In genomic region chrX:74115511-74115910, GRCm38 (mm10) we compare ENCODE assay signal across 8 mouse cellular contexts. TPM values are rescaled to one million over a fixed set of nuclear protein-coding genes. Genes with fewer than 3 reads are reported as not detected.
DNase-seq lines count a peak whose midpoint lies in the region; ATAC-seq and TF ChIP-seq lines count a peak whose summit lies in the region.

No protein-coding gene starts in this region.

- no peak for TF ChIP-seq EP300 in CH12.LX (IDR thresholded peaks at IDR 0.05; ENCODE audit: low read length)

- peak; percentile 59 for TF ChIP-seq RAD21 in CH12.LX (IDR thresholded peaks at IDR 0.05; ENCODE audit: low read depth, low read length)

- H3K4me2 ChIP-seq in CH12.LX (ENCODE audit: insufficient read depth, low read depth, poor library complexity, severe bottlenecking), result peak overlapping the region; percentile 91
- H3K4me2 ChIP-seq in forebrain, embryonic 11.5 days (ENCODE audit: low read depth, low read length, severe bottlenecking), result peak overlapping the region; percentile 31; the same call in 1 of the 2 replicates
- peak overlapping the region; percentile 58 for H3K4me2 ChIP-seq in heart, embryonic 16.5 days (ENCODE audit: low read depth, low read length)
- peak overlapping the region; percentile 60 for H3K4me2 ChIP-seq in liver, embryonic 15.5 days
- H3K4me2 ChIP-seq in neural tube, embryonic 13.5 days, result peak overlapping the region; percentile 47

- ATAC-seq in forebrain, embryonic 11.5 days (replicated peaks; ENCODE audit: low FRiP score), result 0 out of 2 replicates have a peak, but pooled peaks have one; percentile 39
- peak; percentile 73 for ATAC-seq in heart, embryonic 16.5 days (replicated peaks; ENCODE audit: extremely low read depth, insufficient read depth, low FRiP score)
- ATAC-seq in liver, embryonic 15.5 days (ENCODE audit: insufficient read depth), result no peak
- peak; percentile 43; the same call in 1 of the 2 replicates for ATAC-seq in neural tube, embryonic 13.5 days (ENCODE audit: low read depth)

- peak in 1 of 2 experiments; percentile 72; a peak in 2 of 4 replicates for TF ChIP-seq CTCF in CH12.LX (conservative IDR thresholded peaks at IDR 0.05 in 1 of 2, IDR thresholded peaks at IDR 0.05 in 1 of 2; ENCODE audit: low read depth in 2 of 2, low read length in 2 of 2)

- TF ChIP-seq POLR2A in CH12.LX (IDR thresholded peaks at IDR 0.05; ENCODE audit: low read depth, low read length), result no peak

- H3K36me3 ChIP-seq in CH12.LX (replicated peaks in 1 of 2; ENCODE audit: control insufficient read depth in 1 of 2, insufficient read depth in 1 of 2, low read length in 1 of 2), result no peaks in the 10 kb centered on the region
- H3K36me3 ChIP-seq in forebrain, embryonic 11.5 days (ENCODE audit: control insufficient read depth, insufficient read depth, low read length), result no peaks in the 10 kb centered on the region
- H3K36me3 ChIP-seq in heart, embryonic 16.5 days (ENCODE audit: control insufficient read depth, insufficient read depth), result no peaks in the 10 kb centered on the region
- H3K36me3 ChIP-seq in liver, embryonic 15.5 days (replicated peaks), result no peaks in the 10 kb centered on the region
- H3K36me3 ChIP-seq in neural tube, embryonic 13.5 days, result no peaks in the 10 kb centered on the region

- no peaks in the 10 kb centered on the region for H3K79me2 ChIP-seq in CH12.LX (replicated peaks; ENCODE audit: control insufficient read depth, extremely low read depth, insufficient read depth, poor library complexity, severe bottlenecking)

- in situ Hi-C loops in CH12.LX (cut with MboI; ENCODE audit: low pct_ligation_motif_present, low pct_unique_long_range_greater_than_20kb, low sequenced_read_pairs), result loop anchor here (10.0 kb wide), 1 partner anchor 299 kb away; no protein-coding TSS in a partner anchor

- no peaks in the 10 kb centered on the region for H3K4me1 ChIP-seq in CH12.LX (ENCODE audit: control insufficient read depth in 1 of 2, insufficient read depth in 2 of 2)
- no peaks in the 10 kb centered on the region for H3K4me1 ChIP-seq in forebrain, embryonic 11.5 days (replicated peaks; ENCODE audit: control insufficient read depth, insufficient read depth, low read length)
- no peaks in the 10 kb centered on the region for H3K4me1 ChIP-seq in heart, embryonic 16.5 days (ENCODE audit: control insufficient read depth, insufficient read depth, low read length)
- H3K4me1 ChIP-seq in liver, embryonic 15.5 days (replicated peaks), result no peaks in the 10 kb centered on the region
- no peaks in the 10 kb centered on the region for H3K4me1 ChIP-seq in neural tube, embryonic 13.5 days (replicated peaks)

- DNase-seq in CH12.LX (ENCODE audit: extremely low read depth), result peak; percentile 61
- peak; percentile 30 for DNase-seq in c-Kit-positive CD71-negative TER-119-negative erythroid progenitor cells, embryonic 14.5 days (ENCODE audit: low read depth)
- DNase-seq in forebrain, embryonic 11.5 days (ENCODE audit: low spot score), result peak; percentile 49
- DNase-seq in kidney, postnatal 36 days, result peak; percentile 69 to 81
- DNase-seq in telencephalon, adult 2 months (ENCODE audit: low read depth, low spot score), result peak; percentile 38

- H3K27me3 ChIP-seq in CH12.LX (replicated peaks), result no peaks in the 10 kb centered on the region
- H3K27me3 ChIP-seq in forebrain, embryonic 11.5 days (ENCODE audit: control insufficient read depth, insufficient read depth, low read length), result no peaks in the 10 kb centered on the region
- H3K27me3 ChIP-seq in heart, embryonic 16.5 days (ENCODE audit: control insufficient read depth, insufficient read depth, low read length), result no peaks in the 10 kb centered on the region; the same call in 1 of the 2 replicates
- H3K27me3 ChIP-seq in liver, embryonic 15.5 days, result peaks cover 3% of the 10 kb centered on the region; the same call in 1 of the 2 replicates
- no peaks in the 10 kb centered on the region for H3K27me3 ChIP-seq in neural tube, embryonic 13.5 days

- peak overlapping the region; percentile 44 to 63 (median 48) for H3K4me3 ChIP-seq in CH12.LX (replicated peaks in 1 of 3; ENCODE audit: low read depth in 2 of 3, low read length in 2 of 3, poor library complexity in 1 of 3)
- no peak overlapping the region for H3K4me3 ChIP-seq in forebrain, embryonic 11.5 days (ENCODE audit: low read depth, low read length)
- H3K4me3 ChIP-seq in heart, embryonic 16.5 days (ENCODE audit: low read length), result peak overlapping the region; percentile 46
- H3K4me3 ChIP-seq in liver, embryonic 15.5 days (replicated peaks), result peak overlapping the region; percentile 45
- H3K4me3 ChIP-seq in neural tube, embryonic 13.5 days, result peak overlapping the region; percentile 22

- 17% methylated on average over 10 of the region's 10 CpGs for WGBS in forebrain, embryonic 11.5 days
- 11% methylated on average over 10 of the region's 10 CpGs for WGBS in heart, embryonic 16.5 days
- 17% methylated on average over 10 of the region's 10 CpGs for WGBS in liver, embryonic 15.5 days (ENCODE audit: insufficient replicate concordance)
- WGBS in neural tube, embryonic 13.5 days, result 23% methylated on average over 10 of the region's 10 CpGs

- no peak overlapping the region; the same call in 1 of the 2 replicates for H3K27ac ChIP-seq in CH12.LX (ENCODE audit: insufficient read depth, low read depth)
- no peak overlapping the region for H3K27ac ChIP-seq in forebrain, embryonic 11.5 days (ENCODE audit: low read depth, low read length)
- H3K27ac ChIP-seq in heart, embryonic 16.5 days (ENCODE audit: low read length), result no peak overlapping the region
- no peak overlapping the region for H3K27ac ChIP-seq in liver, embryonic 15.5 days (replicated peaks)
- H3K27ac ChIP-seq in neural tube, embryonic 13.5 days (replicated peaks), result no peak overlapping the region

- no peaks in the 10 kb centered on the region for H3K9me3 ChIP-seq in CH12.LX (replicated peaks; ENCODE audit: low read length)
- H3K9me3 ChIP-seq in forebrain, embryonic 11.5 days (ENCODE audit: control insufficient read depth, low read length), result no peaks in the 10 kb centered on the region
- H3K9me3 ChIP-seq in heart, embryonic 16.5 days (replicated peaks; ENCODE audit: control insufficient read depth, low read length), result no peaks in the 10 kb centered on the region
- H3K9me3 ChIP-seq in liver, embryonic 15.5 days (replicated peaks), result no peaks in the 10 kb centered on the region
- no peaks in the 10 kb centered on the region for H3K9me3 ChIP-seq in neural tube, embryonic 13.5 days

- H3K9ac ChIP-seq in CH12.LX (ENCODE audit: insufficient read depth, low read depth), result peak overlapping the region; percentile 63; the same call in 1 of the 2 replicates
- no peak overlapping the region for H3K9ac ChIP-seq in forebrain, embryonic 11.5 days (ENCODE audit: low read length)
- H3K9ac ChIP-seq in heart, embryonic 16.5 days (ENCODE audit: low read length), result peak overlapping the region; percentile 62
- no peak overlapping the region for H3K9ac ChIP-seq in liver, embryonic 15.5 days
- no peak overlapping the region for H3K9ac ChIP-seq in neural tube, embryonic 13.5 days

- dilution Hi-C loops in CH12.LX (cut with MboI; ENCODE audit: extremely low pct_ligation_motif_present, extremely low pct_unique_long_range_greater_than_20kb, low sequenced_read_pairs), result no loop called here

TF ChIP-seq in CH12.LX, 34 proteins besides CTCF, POLR2A, EP300 and RAD21 (continues in another document):
- TF ChIP-seq SMC3 (IDR thresholded peaks at IDR 0.05; ENCODE audit: low read depth, low read length) (peak; percentile 55; the same call in 1 of the 2 replicates), HCFC1 (IDR thresholded peaks at IDR 0.05; ENCODE audit: low read depth, low read length) (no peak), ELF1 (IDR thresholded peaks at IDR 0.05; ENCODE audit: low read depth, low read length) (peak; percentile 51; the same call in 1 of the 2 replicates), KAT2A (IDR thresholded peaks at IDR 0.05; ENCODE audit: insufficient replicate concordance, low read length) (no peak), TCF12 (IDR thresholded peaks at IDR 0.05; ENCODE audit: low read depth, low read length) (0 out of 2 replicates have a peak, but pooled peaks have one; percentile 19), JUND (conservative IDR thresholded peaks at IDR 0.05; ENCODE audit: low read depth, low read length) (no peak), BHLHE40 (IDR thresholded peaks at IDR 0.05; ENCODE audit: low read depth, low read length) (no peak), NELFE (IDR thresholded peaks at IDR 0.05; ENCODE audit: low read depth, low read length) (peak; percentile 22; the same call in 1 of the 2 replicates), IRF4 (IDR thresholded peaks at IDR 0.05; ENCODE audit: low read depth, low read length) (peak; percentile 56; the same call in 1 of the 2 replicates), USF1 (IDR thresholded peaks at IDR 0.05; ENCODE audit: low read depth, low read length) (no peak)

RNA-seq across cellular contexts. Expression of gene Opn1mw, which starts 11.8 kb away (rescaled TPM):
- total RNA-seq in CH12.LX (2012; rRNA removed) (not detected in 2 replicates), CH12.LX (2014; rRNA removed) (not detected in 2 replicates)
- not detected in 2 replicates for polyA plus RNA-seq in CH12.LX (2012; ENCODE audit: insufficient read length, low read depth)
- polyA plus RNA-seq in forebrain, embryonic 11.5 days (2014; fragmentation: Nextera tagmentation; extraction: Ambion mirVana), result not detected in 2 replicates
- polyA plus RNA-seq in heart, embryonic 16.5 days (2015; fragmentation: Nextera tagmentation; extraction: Ambion mirVana), result not detected in 2 replicates
- not detected in 2 replicates for polyA plus RNA-seq in liver, embryonic 15.5 days (2015; fragmentation: Nextera tagmentation; extraction: Ambion mirVana)
- polyA plus RNA-seq in neural tube, embryonic 13.5 days (2015; fragmentation: Nextera tagmentation; extraction: Ambion mirVana), result not detected in 2 replicates

RNA-seq across cellular contexts. Expression of gene Mecp2, which starts 19.7 kb away (rescaled TPM):
- total RNA-seq in CH12.LX (2012; rRNA removed) (12.0 and 12.3 TPM in 2 replicates), CH12.LX (2014; rRNA removed) (9.9 and 12.2 TPM in 2 replicates)
- polyA plus RNA-seq in CH12.LX (2012; ENCODE audit: insufficient read length, low read depth), result 12.0 and 15.5 TPM in 2 replicates
- 17.0 and 19.8 TPM in 2 replicates for polyA plus RNA-seq in forebrain, embryonic 11.5 days (2014; fragmentation: Nextera tagmentation; extraction: Ambion mirVana)
- polyA plus RNA-seq in heart, embryonic 16.5 days (2015; fragmentation: Nextera tagmentation; extraction: Ambion mirVana), result 11.3 and 11.5 TPM in 2 replicates
- polyA plus RNA-seq in liver, embryonic 15.5 days (2015; fragmentation: Nextera tagmentation; extraction: Ambion mirVana), result 6.2 and 6.9 TPM in 2 replicates
- 12.9 and 15.4 TPM in 2 replicates for polyA plus RNA-seq in neural tube, embryonic 13.5 days (2015; fragmentation: Nextera tagmentation; extraction: Ambion mirVana)

RNA-seq across cellular contexts. Expression of gene Tex28, which starts 52.1 kb away (rescaled TPM):
- total RNA-seq in CH12.LX (2012; rRNA removed) (not detected in 2 replicates), CH12.LX (2014; rRNA removed) (not detected in 2 replicates)
- polyA plus RNA-seq in CH12.LX (2012; ENCODE audit: insufficient read length, low read depth), result not detected in 2 replicates
- polyA plus RNA-seq in forebrain, embryonic 11.5 days (2014; fragmentation: Nextera tagmentation; extraction: Ambion mirVana), result not detected in 2 replicates
- polyA plus RNA-seq in heart, embryonic 16.5 days (2015; fragmentation: Nextera tagmentation; extraction: Ambion mirVana), result not detected in 2 replicates
- not detected in 2 replicates for polyA plus RNA-seq in liver, embryonic 15.5 days (2015; fragmentation: Nextera tagmentation; extraction: Ambion mirVana)
- polyA plus RNA-seq in neural tube, embryonic 13.5 days (2015; fragmentation: Nextera tagmentation; extraction: Ambion mirVana), result not detected in 2 replicates

Comparison
In these comparisons a context has a peak if more than half of its experiments do, and no peak if none do; other contexts are left out.
1. H3K4me2 ChIP-seq: peak in every context shown above with its lines; median percentile 91 in CH12.LX; 60 in liver, embryonic 15.5 days; 58 in heart, embryonic 16.5 days; 47 in neural tube, embryonic 13.5 days; 31 in forebrain, embryonic 11.5 days.
2. H3K9ac ChIP-seq: peak in CH12.LX (single experiment) and heart, embryonic 16.5 days (single experiment); none in forebrain, embryonic 11.5 days (single experiment), liver, embryonic 15.5 days (single experiment) and neural tube, embryonic 13.5 days (single experiment).
3. Peak in every context shown above with its lines, with median percentiles within 50 percentile points of each other: DNase-seq.